Mouse (Mus musculus): ENCODE results near the gene Pdia3. TPM values are rescaled to one million over a fixed set of nuclear protein-coding genes. Genes with fewer than 3 reads are reported as not detected.

Gene Pdia3
- polyA plus RNA-seq, 1 experiment = 239 TPM

DNA sequence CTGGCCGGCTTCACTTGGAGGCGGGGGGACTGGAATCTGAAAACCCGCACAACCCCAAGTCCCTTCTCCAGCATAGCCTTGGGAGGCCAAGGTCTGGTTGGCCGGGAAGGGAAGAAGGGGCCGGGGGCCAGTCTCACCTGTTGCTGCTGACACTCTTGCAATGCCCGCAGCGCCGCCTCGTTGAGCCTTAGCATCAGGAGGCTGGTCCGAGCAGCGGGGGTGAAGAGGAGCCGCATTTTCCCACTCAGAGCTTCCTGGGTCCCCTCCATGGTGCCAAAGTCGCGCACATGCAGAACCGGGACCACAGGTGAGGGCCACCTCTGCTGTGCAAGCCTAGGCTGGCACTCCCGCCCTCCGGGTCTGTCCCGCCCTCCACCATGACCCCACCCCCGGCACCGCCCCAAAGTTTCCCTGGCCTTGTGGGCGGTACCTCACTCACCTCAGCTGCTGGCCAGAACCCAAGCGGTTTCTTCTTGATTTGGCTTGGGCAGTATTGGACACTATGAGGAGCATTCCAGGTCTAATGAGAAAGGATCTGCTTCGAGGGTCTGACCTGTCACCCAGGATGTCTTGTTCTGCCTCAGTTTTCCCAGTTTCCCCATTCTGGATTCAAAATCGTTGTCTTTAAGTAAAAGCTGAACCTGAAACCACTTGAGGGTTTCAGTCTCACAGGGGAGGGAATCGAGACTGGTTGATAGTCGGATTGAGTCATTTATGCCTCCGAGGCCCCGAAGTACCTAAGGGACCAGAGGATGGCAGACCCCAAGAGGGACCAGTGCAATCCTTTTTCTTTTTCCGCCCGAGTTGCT lies 28.9 kb downstream of the Pdia3 start:
- Histone ChIP-seq H3K27ac (ENCODE audit: insufficient read depth, low read depth, low read length) (no peak overlapping the region; the same call in 1 of the 2 replicates), H3K27me3 (replicated peaks; ENCODE audit: control insufficient read depth, insufficient read depth, low read length) (no peaks in the 10 kb centered on the region), H3K36me3 (ENCODE audit: control insufficient read depth, insufficient read depth, low read length) (peaks cover 4% of the 10 kb centered on the region), H3K4me1 (ENCODE audit: control insufficient read depth, insufficient read depth, low read length) (peaks cover 24% of the 10 kb centered on the region), H3K4me3 (ENCODE audit: insufficient read depth, low read depth, low read length) (peak overlapping the region; percentile 70)
- TF ChIP-seq POLR2A (IDR thresholded peaks at IDR 0.05; ENCODE audit: low read depth, low read length) (no peak), CTCF (conservative IDR thresholded peaks at IDR 0.05; ENCODE audit: insufficient read depth, insufficient read length, low read depth, low read length) (no peak)
- WGBS = under 1% methylated on average over 30 of the region's 30 CpGs
- peak; percentile 94 for DNase-seq

DNA sequence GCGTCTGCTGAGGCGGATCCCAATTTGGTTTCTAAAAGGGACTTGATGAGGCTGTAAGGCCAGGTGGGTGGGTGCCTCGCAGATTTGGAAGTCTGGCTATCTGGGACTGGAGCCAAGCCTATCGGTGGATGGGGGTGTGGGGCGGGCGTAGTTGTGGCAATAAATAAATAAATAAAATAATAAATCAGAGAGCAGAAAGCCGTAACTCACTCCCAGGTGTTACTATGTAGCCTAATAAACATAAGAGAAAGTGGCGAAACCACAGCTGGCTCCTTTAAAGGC lies 29.4 kb downstream of the Pdia3 start:
- TF ChIP-seq CTCF (conservative IDR thresholded peaks at IDR 0.05; ENCODE audit: insufficient read depth, insufficient read length, low read depth, low read length) = no peak
- Histone ChIP-seq H3K4me1 (ENCODE audit: control insufficient read depth, insufficient read depth, low read length) (peaks cover 24% of the 10 kb centered on the region), H3K36me3 (ENCODE audit: control insufficient read depth, insufficient read depth, low read length) (peaks cover 2% of the 10 kb centered on the region; the same call in 1 of the 2 replicates), H3K27me3 (replicated peaks; ENCODE audit: control insufficient read depth, insufficient read depth, low read length) (no peaks in the 10 kb centered on the region), H3K4me3 (ENCODE audit: insufficient read depth, low read depth, low read length) (peak overlapping the region; percentile 70), H3K27ac (ENCODE audit: insufficient read depth, low read depth, low read length) (no peak overlapping the region)
- peak; percentile 14 for DNase-seq
- 12% methylated on average over 8 of the region's 8 CpGs for WGBS

DNA sequence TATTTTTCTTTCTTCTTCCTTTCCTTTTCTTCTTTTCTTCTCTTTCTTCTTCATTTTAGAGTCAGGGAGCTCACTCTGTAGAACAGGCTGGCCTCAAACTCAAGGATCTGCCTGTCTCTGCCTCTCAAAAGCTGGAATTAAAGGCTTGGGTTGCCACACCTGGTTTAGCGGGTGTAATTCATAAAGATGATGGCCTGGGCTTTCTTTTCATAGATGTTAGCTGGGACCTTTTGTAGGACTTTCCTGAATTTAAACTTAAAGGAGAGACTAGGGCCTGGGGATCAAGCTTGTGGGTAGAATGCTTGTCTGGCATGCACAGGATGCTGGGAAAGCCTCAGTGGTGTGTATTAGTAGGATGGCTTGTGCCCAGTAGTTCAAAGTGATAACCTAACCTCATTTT lies 30.6 kb downstream of the Pdia3 start, which contains the start of gene Ell3:
Gene Ell3, minus strand, starts transcription at position 101 of the 400 bp plus-strand sequence.
- 94% methylated on average over 1 of the region's 1 CpGs for WGBS
- Histone ChIP-seq H3K36me3 (ENCODE audit: control insufficient read depth, insufficient read depth, low read length) (no peaks in the 10 kb centered on the region), H3K27me3 (replicated peaks; ENCODE audit: control insufficient read depth, insufficient read depth, low read length) (no peaks in the 10 kb centered on the region), H3K4me1 (ENCODE audit: control insufficient read depth, insufficient read depth, low read length) (peaks cover 24% of the 10 kb centered on the region), H3K4me3 (ENCODE audit: insufficient read depth, low read depth, low read length) (no peak within 1 kb of the TSS), H3K27ac (ENCODE audit: insufficient read depth, low read depth, low read length) (no peak within 1 kb of the TSS)
- no peak for TF ChIP-seq CTCF (conservative IDR thresholded peaks at IDR 0.05; ENCODE audit: insufficient read depth, insufficient read length, low read depth, low read length)
- TF ChIP-seq POLR2A (IDR thresholded peaks at IDR 0.05; ENCODE audit: low read depth, low read length) = no peak
- no peak for DNase-seq

DNA sequence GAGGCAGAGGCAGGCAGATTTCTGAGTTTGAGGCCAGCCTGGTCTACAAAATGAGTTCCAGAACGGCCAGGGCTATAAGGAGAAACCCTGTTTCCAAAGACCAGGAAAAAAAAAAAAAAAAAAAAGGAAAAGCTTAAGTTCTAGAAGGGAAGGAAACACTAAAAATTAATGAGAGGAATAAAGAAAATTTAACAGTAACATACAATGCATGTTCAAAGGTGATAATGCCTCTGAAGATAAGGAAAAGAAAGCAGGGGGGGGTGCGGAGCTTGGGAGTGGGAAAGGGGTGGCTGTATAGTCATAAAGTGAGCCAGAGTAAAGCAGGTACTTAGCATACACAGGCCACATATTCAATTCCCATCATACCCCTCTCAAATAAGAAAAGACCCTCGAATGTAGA lies 31.5 kb downstream of the Pdia3 start:
- DNase-seq = no peak
- H3K27me3 ChIP-seq (replicated peaks; ENCODE audit: control insufficient read depth, insufficient read depth, low read length) = no peaks in the 10 kb centered on the region
- H3K27ac ChIP-seq (ENCODE audit: insufficient read depth, low read depth, low read length) = no peak overlapping the region
- TF ChIP-seq CTCF (conservative IDR thresholded peaks at IDR 0.05; ENCODE audit: insufficient read depth, insufficient read length, low read depth, low read length) (no peak), POLR2A (IDR thresholded peaks at IDR 0.05; ENCODE audit: low read depth, low read length) (no peak)
- H3K4me1 ChIP-seq (ENCODE audit: control insufficient read depth, insufficient read depth, low read length) = peaks cover 21% of the 10 kb centered on the region
- no peak overlapping the region for H3K4me3 ChIP-seq (ENCODE audit: insufficient read depth, low read depth, low read length)
- H3K36me3 ChIP-seq (ENCODE audit: control insufficient read depth, insufficient read depth, low read length) = no peaks in the 10 kb centered on the region
- 92% methylated on average over 3 of the region's 3 CpGs for WGBS

DNA sequence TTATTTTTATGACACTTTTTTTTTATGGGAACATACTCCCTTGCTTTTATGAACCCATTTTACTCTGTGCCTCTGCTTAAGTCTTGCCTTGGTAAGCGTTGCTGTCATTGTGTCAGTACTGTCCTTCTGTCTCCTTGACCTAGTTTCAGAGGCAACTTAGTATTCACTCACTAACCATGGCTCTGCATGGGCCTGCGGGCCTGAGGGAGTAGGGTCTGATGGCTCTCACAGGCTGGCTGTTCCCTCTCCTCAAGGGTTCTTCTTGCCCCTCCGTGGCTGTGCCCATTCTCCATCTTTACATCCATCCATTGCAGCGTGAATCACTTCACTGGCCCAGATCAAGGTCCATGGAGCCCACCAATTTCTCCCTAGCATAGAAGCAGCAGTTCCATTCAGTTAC lies 32.9 kb downstream of the Pdia3 start:
- TF ChIP-seq POLR2A (IDR thresholded peaks at IDR 0.05; ENCODE audit: low read depth, low read length) (no peak), CTCF (conservative IDR thresholded peaks at IDR 0.05; ENCODE audit: insufficient read depth, insufficient read length, low read depth, low read length) (no peak)
- Histone ChIP-seq H3K27ac (ENCODE audit: insufficient read depth, low read depth, low read length) (no peak overlapping the region), H3K4me1 (ENCODE audit: control insufficient read depth, insufficient read depth, low read length) (peaks cover 16% of the 10 kb centered on the region), H3K36me3 (ENCODE audit: control insufficient read depth, insufficient read depth, low read length) (peaks cover 4% of the 10 kb centered on the region), H3K4me3 (ENCODE audit: insufficient read depth, low read depth, low read length) (no peak overlapping the region), H3K27me3 (replicated peaks; ENCODE audit: control insufficient read depth, insufficient read depth, low read length) (no peaks in the 10 kb centered on the region)
- no peak for DNase-seq
- WGBS = 75% methylated on average over 4 of the region's 4 CpGs

DNA sequence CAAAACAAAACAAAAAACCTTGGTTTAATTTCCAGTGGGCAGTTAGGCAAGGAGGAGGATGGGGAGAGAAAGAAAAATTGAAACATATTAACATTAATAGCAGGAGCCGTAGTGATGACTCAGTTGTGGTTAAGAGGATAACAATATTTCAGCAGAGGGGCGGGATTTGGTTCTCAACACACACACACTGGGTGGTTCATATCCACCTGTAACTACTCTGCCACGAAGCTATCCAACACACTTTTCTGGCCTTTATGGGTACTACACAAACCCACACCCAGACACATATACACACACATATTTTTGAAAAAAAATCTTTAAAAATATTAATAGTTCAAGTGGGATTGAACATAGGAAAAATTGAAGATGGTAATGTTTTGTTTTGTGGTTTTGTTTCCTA lies 33.4 kb downstream of the Pdia3 start:
- WGBS = 94% methylated on average over 3 of the region's 3 CpGs
- no peak for DNase-seq
- H3K4me3 ChIP-seq (ENCODE audit: insufficient read depth, low read depth, low read length) = no peak overlapping the region

DNA sequence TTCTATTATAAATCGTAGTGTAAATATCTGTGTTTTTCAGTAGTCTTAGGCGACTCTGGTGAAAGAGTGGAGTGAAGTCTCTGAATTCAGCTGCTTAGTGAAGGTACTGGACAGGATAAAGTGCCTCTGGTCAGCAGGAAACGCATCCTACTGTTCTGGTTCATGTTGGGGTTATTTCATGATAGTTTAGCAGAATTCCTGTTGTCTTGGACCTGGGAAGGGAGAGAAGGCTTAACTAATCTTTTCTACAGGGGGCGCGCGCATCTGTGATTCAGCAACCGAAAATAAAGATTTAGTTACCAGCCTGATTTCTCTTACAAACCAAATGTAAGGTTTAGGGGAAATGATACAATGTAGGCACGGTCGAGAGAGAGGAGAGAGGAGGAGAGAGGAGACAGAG lies 34.6 kb downstream of the Pdia3 start:
- H3K4me3 ChIP-seq (ENCODE audit: insufficient read depth, low read depth, low read length) = no peak overlapping the region
- TF ChIP-seq CTCF (conservative IDR thresholded peaks at IDR 0.05; ENCODE audit: insufficient read depth, insufficient read length, low read depth, low read length) (no peak), POLR2A (IDR thresholded peaks at IDR 0.05; ENCODE audit: low read depth, low read length) (no peak)
- peaks cover 9% of the 10 kb centered on the region; the same call in 1 of the 2 replicates for H3K4me1 ChIP-seq (ENCODE audit: control insufficient read depth, insufficient read depth, low read length)
- 9% methylated on average over 9 of the region's 9 CpGs for WGBS
- no peaks in the 10 kb centered on the region for H3K27me3 ChIP-seq (replicated peaks; ENCODE audit: control insufficient read depth, insufficient read depth, low read length)
- peaks cover 4% of the 10 kb centered on the region for H3K36me3 ChIP-seq (ENCODE audit: control insufficient read depth, insufficient read depth, low read length)
- H3K27ac ChIP-seq (ENCODE audit: insufficient read depth, low read depth, low read length) = peak overlapping the region; percentile 99
- DNase-seq = peak; percentile 74

More for the DNA sequence above, 33.4 kb downstream of the Pdia3 start:
- Histone ChIP-seq H3K4me1 (ENCODE audit: control insufficient read depth, insufficient read depth, low read length) (peaks cover 14% of the 10 kb centered on the region; the same call in 1 of the 2 replicates), H3K27ac (ENCODE audit: insufficient read depth, low read depth, low read length) (no peak overlapping the region), H3K27me3 (replicated peaks; ENCODE audit: control insufficient read depth, insufficient read depth, low read length) (no peaks in the 10 kb centered on the region), H3K36me3 (ENCODE audit: control insufficient read depth, insufficient read depth, low read length) (peaks cover 4% of the 10 kb centered on the region)
- TF ChIP-seq POLR2A (IDR thresholded peaks at IDR 0.05; ENCODE audit: low read depth, low read length) = no peak

All from kidney, adult 2 months (tissue).